Mouse (Mus musculus) thymus, postnatal 0 days (tissue): ENCODE measurements around the gene Abcc1. TPM values are rescaled to one million over a fixed set of nuclear protein-coding genes. Genes with fewer than 3 reads are reported as not detected.

Source experiments
- DNase-seq: peaks from one replicate; pipeline ENCODE4 v3.0.0-alpha.2; 2015; ENCODE audit warnings: low spot score
- polyA plus RNA-seq: library from polyadenylated mRNA; unstranded; fragments of >200 nt; fragmentation: Nextera tagmentation; extraction: Ambion mirVana; gene quantifications from 2 replicates; pipeline ENCODE4 v1.2.1, GENCODE M21; 2015

The Abcc1 gene
- polyA plus RNA-seq, 1 experiment from 2014 or later, result 7.6 TPM

GRCm38 (mm10) chr16:14483221-14483620, 121.9 kb downstream of the Abcc1 start:
- DNase-seq, result no peak

GRCm38 (mm10) chr16:14493491-14494114, 132.2 kb downstream of the Abcc1 start:
- peak; percentile 10 for DNase-seq

GRCm38 (mm10) chr16:14501649-14502360, 140.4 kb downstream of the Abcc1 start:
- DNase-seq, result no peak

GRCm38 (mm10) chr16:14506461-14506860, 145.1 kb downstream of the Abcc1 start:
- no peak for DNase-seq

Other genes starting within 250 kb of the Abcc1 start
- gene Nde1, start 198.3 kb upstream of the Abcc1 start, polyA plus RNA-seq, result 103 and 112 TPM in 2 replicates
- 13.6 and 16.3 TPM in 2 replicates for gene Marf1, start 198.2 kb upstream of the Abcc1 start, polyA plus RNA-seq
- 5.9 and 6.7 TPM in 2 replicates for gene Myh11, start 70.2 kb upstream of the Abcc1 start, polyA plus RNA-seq
- gene Fopnl, start 44.2 kb upstream of the Abcc1 start, polyA plus RNA-seq, result 155 and 171 TPM in 2 replicates
- gene A630010A05Rik, start 200.8 kb downstream of the Abcc1 start, polyA plus RNA-seq, result not detected in 2 replicates